Mouse (Mus musculus): Measurements from ENCODE around the gene Arl5b. TPM values are rescaled to one million over a fixed set of nuclear protein-coding genes. Genes with fewer than 3 reads are reported as not detected.

Gene Arl5b
- polyA plus RNA-seq, 1 experiment from 2014 or later: 29.5 TPM

DNA sequence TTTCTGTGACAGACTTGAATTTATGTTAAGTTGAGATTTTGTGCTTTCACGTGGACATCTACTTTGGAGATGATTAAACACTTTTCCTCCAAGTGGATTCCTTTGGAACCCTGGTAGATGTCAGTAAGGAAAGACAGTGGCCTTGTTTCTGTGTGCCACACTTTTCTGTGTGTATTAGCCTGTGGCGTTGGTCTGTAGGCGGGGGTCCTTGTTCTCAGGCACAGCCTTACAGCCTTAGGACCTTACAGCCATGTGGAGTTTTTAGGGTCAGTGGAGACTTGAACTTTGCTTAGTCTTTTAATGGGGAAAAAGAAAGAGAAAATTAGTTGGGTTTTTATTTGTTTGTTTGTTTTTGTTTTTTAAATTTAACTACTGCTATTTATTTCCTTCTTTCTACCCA, 11.7 kb downstream of the Arl5b start:
- WGBS: 83% methylated on average over 3 of the region's 3 CpGs
- ATAC-seq (ENCODE audit: insufficient number of reproducible peaks, low FRiP score, low TSS enrichment, low read depth): no peak

DNA sequence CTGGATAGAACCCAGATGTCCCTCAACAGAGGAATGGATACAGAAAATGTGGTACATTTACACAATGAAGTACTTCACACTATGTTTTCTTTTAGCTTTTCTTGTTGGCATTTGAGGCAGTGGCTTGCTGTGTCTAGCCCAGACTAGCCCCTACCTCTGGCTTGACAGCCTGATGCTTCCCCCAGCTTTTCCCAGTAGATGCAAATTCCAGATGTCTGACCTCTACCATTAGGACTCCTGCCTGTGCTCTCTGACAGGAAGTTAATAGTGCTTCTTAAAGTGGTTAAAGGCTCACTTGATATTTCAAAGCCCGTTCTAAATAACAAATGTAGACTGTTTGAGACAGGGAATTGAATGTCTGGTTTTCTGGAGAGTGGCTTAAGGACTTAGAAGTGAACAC, 14.6 kb downstream of the Arl5b start:
- H3K4me3 ChIP-seq (replicated peaks): no peak overlapping the region
- no peak overlapping the region for H3K9ac ChIP-seq
- no peaks in the 10 kb centered on the region for H3K4me1 ChIP-seq
- no peak for ATAC-seq (ENCODE audit: insufficient number of reproducible peaks, low FRiP score, low TSS enrichment, low read depth)
- no peak overlapping the region for H3K4me2 ChIP-seq (replicated peaks)
- no peak overlapping the region for H3K27ac ChIP-seq (replicated peaks)
- no peaks in the 10 kb centered on the region for H3K27me3 ChIP-seq
- no peaks in the 10 kb centered on the region for H3K9me3 ChIP-seq (replicated peaks)
- peaks cover 7% of the 10 kb centered on the region for H3K36me3 ChIP-seq
- WGBS: 26% methylated on average over 1 of the region's 1 CpGs

More for the DNA sequence above, 11.7 kb downstream of the Arl5b start:
- no peak overlapping the region for H3K27ac ChIP-seq (replicated peaks)
- no peak overlapping the region for H3K4me2 ChIP-seq (replicated peaks)
- peaks cover 11% of the 10 kb centered on the region for H3K4me1 ChIP-seq
- H3K27me3 ChIP-seq: no peaks in the 10 kb centered on the region
- H3K9ac ChIP-seq: no peak overlapping the region
- H3K36me3 ChIP-seq: no peaks in the 10 kb centered on the region
- H3K9me3 ChIP-seq (replicated peaks): no peaks in the 10 kb centered on the region
- no peak overlapping the region for H3K4me3 ChIP-seq (replicated peaks)

DNA sequence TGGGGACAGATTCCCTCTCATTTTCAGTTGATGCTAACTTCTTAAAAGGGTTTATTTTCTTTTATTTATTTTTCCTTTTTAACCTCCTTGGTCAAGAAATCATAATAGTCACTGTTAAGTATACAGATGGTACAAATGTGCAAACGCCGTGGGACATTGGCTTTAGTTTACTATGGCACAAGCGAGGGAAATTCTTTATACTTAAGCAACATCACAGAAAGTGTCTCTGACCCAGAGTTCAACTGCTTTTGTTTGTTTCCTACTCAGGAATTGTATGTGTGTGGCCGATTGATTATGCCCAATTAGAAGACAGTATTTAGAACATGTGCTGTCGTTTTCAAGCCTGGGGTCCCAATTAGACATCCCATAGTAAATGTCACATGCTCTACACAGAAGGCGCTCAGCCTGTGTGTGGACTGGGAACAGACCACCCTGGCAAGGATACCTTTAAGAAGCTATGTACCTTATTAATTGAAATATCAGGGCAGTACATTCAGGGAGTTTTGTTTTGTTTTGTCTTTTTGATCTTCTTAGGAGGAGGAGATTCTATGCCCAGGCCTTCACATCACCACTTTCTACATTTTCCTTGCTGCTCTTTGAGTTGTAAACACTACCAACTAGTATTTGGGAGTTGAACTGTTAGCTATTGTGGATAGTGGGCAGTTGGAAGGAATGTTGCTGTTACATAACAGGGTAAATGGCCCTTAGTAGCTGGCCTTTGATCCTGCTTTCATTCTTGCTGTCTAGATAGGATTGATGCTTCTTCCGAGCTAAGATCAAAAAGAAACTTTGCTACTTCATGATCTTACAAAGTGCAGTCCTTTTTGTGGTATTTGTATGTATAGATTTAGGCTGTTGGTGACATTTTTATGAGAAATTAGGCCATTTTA, 15.4 kb downstream of the Arl5b start:
- Histone ChIP-seq H3K9ac (no peak overlapping the region), H3K36me3 (peaks cover 10% of the 10 kb centered on the region), H3K4me2 (replicated peaks) (no peak overlapping the region), H3K4me3 (replicated peaks) (no peak overlapping the region), H3K27ac (replicated peaks) (no peak overlapping the region), H3K4me1 (no peaks in the 10 kb centered on the region), H3K27me3 (no peaks in the 10 kb centered on the region), H3K9me3 (replicated peaks) (no peaks in the 10 kb centered on the region)
- WGBS: 71% methylated on average over 7 of the region's 7 CpGs
- ATAC-seq (ENCODE audit: insufficient number of reproducible peaks, low FRiP score, low TSS enrichment, low read depth): no peak

DNA sequence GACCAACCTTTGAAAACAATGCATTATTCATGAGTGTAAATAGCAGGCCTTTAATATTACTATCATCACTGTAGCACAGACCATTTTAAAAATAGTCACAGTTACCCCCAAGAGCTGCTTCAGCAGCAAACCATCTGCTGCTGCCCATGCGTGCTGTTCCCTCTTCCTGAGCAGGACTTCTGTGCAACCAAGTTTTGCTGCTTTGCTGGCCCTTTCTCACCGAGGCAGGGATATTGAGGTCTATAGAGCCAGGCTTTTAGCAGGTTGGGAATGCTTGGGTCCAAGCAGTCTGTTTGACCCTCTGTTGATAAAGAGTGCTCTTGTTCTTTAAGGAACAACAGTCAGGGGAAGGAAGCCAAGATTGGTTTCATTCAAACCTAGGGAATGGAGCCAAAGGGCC, 16.3 kb downstream of the Arl5b start:
- Histone ChIP-seq H3K27me3 (no peaks in the 10 kb centered on the region), H3K27ac (replicated peaks) (no peak overlapping the region), H3K4me3 (replicated peaks) (no peak overlapping the region), H3K36me3 (peaks cover 15% of the 10 kb centered on the region), H3K4me2 (replicated peaks) (no peak overlapping the region), H3K9me3 (replicated peaks) (no peaks in the 10 kb centered on the region), H3K4me1 (no peaks in the 10 kb centered on the region), H3K9ac (no peak overlapping the region)
- 74% methylated on average over 2 of the region's 2 CpGs for WGBS
- ATAC-seq (ENCODE audit: insufficient number of reproducible peaks, low FRiP score, low TSS enrichment, low read depth): no peak

DNA sequence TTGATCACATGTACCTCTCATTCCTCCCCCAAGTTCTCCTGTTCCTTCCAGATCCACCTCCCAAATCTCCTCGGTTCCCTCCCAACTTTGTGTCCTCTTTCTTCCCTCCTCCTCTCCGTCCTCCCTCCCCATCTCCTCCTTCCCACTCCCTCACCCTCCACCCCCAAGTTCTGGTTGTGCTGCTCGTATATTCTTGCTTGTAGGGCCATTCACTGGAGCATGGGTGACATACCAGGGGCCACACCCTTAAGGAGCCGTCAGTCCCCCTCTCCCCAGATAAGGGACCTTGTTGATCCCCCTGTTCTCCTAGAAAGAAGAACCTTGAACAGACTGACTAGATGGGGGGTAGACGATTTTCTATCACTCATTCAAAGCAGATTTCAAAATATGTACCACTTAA, 17.9 kb downstream of the Arl5b start:
- no peaks in the 10 kb centered on the region for H3K4me1 ChIP-seq
- H3K9ac ChIP-seq: no peak overlapping the region
- H3K9me3 ChIP-seq (replicated peaks): no peaks in the 10 kb centered on the region
- H3K27ac ChIP-seq (replicated peaks): no peak overlapping the region
- ATAC-seq (ENCODE audit: insufficient number of reproducible peaks, low FRiP score, low TSS enrichment, low read depth): no peak
- H3K27me3 ChIP-seq: no peaks in the 10 kb centered on the region
- 64% methylated on average over 5 of the region's 5 CpGs for WGBS
- H3K4me2 ChIP-seq (replicated peaks): no peak overlapping the region
- no peak overlapping the region for H3K4me3 ChIP-seq (replicated peaks)
- peaks cover 27% of the 10 kb centered on the region for H3K36me3 ChIP-seq

DNA sequence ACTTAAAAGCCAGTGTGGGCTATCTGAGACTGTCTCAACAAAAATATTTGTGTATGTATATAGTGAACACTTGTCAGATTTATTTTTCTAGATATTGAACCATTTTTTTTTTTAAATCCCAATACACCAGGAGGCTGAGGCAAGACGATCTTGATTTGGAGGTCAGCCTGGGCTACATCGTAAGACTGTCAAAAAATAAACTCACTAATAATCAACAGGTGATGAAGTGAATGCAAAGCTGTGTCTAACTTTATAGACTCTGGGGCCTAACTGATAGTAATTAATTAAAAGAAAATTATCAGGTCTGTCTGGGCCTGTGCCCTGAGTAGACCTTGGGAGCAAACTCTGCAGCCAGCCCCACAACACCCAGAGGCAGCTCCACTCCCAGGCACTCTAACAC, 34.5 kb downstream of the Arl5b start:
- Histone ChIP-seq H3K27me3 (no peaks in the 10 kb centered on the region), H3K9ac (no peak overlapping the region), H3K4me3 (replicated peaks) (no peak overlapping the region), H3K9me3 (replicated peaks) (no peaks in the 10 kb centered on the region), H3K4me1 (no peaks in the 10 kb centered on the region), H3K27ac (replicated peaks) (no peak overlapping the region), H3K36me3 (peaks cover 39% of the 10 kb centered on the region), H3K4me2 (replicated peaks) (no peak overlapping the region)
- 91% methylated on average over 2 of the region's 2 CpGs for WGBS
- no peak for ATAC-seq (ENCODE audit: insufficient number of reproducible peaks, low FRiP score, low TSS enrichment, low read depth)

DNA sequence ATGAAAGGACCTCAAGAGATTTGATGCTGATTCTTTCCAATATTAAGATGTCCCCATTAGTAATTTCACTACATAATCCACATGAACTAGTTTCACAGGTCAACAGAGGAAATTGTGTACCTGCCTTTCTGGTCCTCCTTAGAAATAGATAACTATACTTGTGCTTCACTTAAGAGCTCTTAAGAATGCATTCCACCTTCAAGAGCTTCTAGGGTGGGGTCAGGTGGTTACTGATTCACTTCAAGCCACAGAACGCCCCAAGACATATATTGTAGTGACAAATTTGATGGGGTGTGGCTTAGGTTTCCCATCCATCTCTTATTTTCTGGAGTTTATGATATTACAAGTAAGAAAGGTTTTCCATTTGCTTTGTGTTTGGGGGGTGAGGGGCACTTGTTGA, 38.1 kb downstream of the Arl5b start:
- H3K4me3 ChIP-seq (replicated peaks): no peak overlapping the region
- WGBS: 79% methylated on average over 1 of the region's 1 CpGs
- peaks cover 13% of the 10 kb centered on the region for H3K36me3 ChIP-seq
- no peak overlapping the region for H3K9ac ChIP-seq
- no peak overlapping the region for H3K4me2 ChIP-seq (replicated peaks)
- no peaks in the 10 kb centered on the region for H3K9me3 ChIP-seq (replicated peaks)
- no peaks in the 10 kb centered on the region for H3K27me3 ChIP-seq
- no peak for ATAC-seq (ENCODE audit: insufficient number of reproducible peaks, low FRiP score, low TSS enrichment, low read depth)
- no peak overlapping the region for H3K27ac ChIP-seq (replicated peaks)
- H3K4me1 ChIP-seq: no peaks in the 10 kb centered on the region

DNA sequence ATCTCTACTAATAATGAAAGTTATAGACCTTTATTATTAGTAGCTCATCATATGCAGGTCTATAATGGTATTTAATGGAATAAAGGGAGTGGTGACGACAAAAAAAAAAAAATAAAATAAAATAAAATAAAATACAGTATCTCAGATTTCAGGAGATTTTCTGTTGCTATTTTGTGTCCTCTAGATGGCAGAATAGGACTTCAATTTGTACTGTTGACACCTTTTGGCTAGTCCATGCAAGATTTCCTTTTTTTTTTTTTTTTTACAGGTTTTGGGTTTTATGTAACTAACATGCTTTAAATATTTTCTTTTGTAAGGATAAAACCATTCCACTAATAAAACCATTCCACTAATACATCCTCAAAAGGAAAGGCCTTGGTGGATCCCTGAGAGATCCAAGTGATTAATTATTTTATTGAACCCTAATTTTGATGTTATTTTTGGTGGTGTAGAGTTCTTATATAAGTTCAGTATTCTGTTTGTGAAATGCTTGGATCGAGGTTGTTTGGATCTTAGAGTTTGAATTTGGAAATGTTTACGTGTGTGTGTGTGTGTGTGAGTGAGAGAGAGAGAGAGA, 47.4 kb downstream of the Arl5b start:
- H3K27ac ChIP-seq (replicated peaks): no peak overlapping the region
- WGBS: 52% methylated on average over 3 of the region's 3 CpGs
- no peak overlapping the region for H3K9ac ChIP-seq
- no peak overlapping the region for H3K4me2 ChIP-seq (replicated peaks)
- H3K27me3 ChIP-seq: no peaks in the 10 kb centered on the region
- no peak for ATAC-seq (ENCODE audit: insufficient number of reproducible peaks, low FRiP score, low TSS enrichment, low read depth)
- no peak overlapping the region for H3K4me3 ChIP-seq (replicated peaks)
- no peaks in the 10 kb centered on the region for H3K36me3 ChIP-seq
- H3K4me1 ChIP-seq: no peaks in the 10 kb centered on the region
- H3K9me3 ChIP-seq (replicated peaks): no peaks in the 10 kb centered on the region

DNA sequence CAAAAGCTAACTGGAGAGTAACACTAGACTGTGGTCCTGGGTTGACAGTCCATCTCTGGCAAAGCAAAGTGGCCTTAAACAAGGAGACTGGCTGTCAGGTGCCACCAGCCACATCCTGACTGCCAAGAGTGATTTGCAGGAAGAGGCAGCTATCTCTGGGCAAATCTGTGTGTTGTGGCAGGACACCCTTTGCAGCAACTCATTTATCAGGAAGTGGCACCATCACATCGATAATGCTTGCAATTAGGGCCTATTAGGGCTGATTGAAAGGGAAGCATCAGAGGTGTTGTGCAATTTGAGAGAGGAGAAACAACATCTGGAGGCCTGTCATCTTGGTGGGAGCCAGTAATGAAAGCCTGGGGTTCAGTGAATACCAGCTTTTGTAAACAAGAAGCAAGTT, 55.2 kb downstream of the Arl5b start:
- no peaks in the 10 kb centered on the region for H3K9me3 ChIP-seq (replicated peaks)
- H3K4me1 ChIP-seq: no peaks in the 10 kb centered on the region
- no peaks in the 10 kb centered on the region for H3K36me3 ChIP-seq
- H3K27me3 ChIP-seq: no peaks in the 10 kb centered on the region
- no peak overlapping the region for H3K4me3 ChIP-seq (replicated peaks)
- H3K27ac ChIP-seq (replicated peaks): no peak overlapping the region
- ATAC-seq (ENCODE audit: insufficient number of reproducible peaks, low FRiP score, low TSS enrichment, low read depth): no peak
- no peak overlapping the region for H3K4me2 ChIP-seq (replicated peaks)
- H3K9ac ChIP-seq: no peak overlapping the region
- 43% methylated on average over 1 of the region's 1 CpGs for WGBS

DNA sequence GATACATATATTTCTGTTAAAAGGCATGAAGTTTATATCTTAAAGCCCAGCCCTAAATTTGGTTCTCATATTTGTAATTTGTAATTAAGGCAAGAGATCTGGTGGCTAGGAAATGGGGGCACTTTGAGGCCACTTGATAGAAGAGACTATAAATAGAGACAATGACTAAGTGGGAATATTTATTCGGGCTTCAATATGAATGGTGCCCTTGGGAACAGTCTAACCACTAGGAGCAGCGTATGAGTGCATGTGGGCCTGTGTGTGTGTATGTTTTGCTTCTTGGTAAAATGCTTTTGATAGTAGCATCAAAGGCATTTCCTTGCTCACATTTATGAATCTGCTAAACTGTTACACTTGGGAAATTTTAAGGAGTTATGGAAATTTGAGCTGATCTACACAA, 62.1 kb downstream of the Arl5b start:
- Histone ChIP-seq H3K27ac (replicated peaks) (no peak overlapping the region), H3K9me3 (replicated peaks) (no peaks in the 10 kb centered on the region), H3K4me3 (replicated peaks) (no peak overlapping the region), H3K4me1 (no peaks in the 10 kb centered on the region), H3K36me3 (no peaks in the 10 kb centered on the region), H3K27me3 (no peaks in the 10 kb centered on the region), H3K9ac (no peak overlapping the region), H3K4me2 (replicated peaks) (no peak overlapping the region)
- 54% methylated on average over 2 of the region's 2 CpGs for WGBS
- ATAC-seq (ENCODE audit: insufficient number of reproducible peaks, low FRiP score, low TSS enrichment, low read depth): no peak

DNA sequence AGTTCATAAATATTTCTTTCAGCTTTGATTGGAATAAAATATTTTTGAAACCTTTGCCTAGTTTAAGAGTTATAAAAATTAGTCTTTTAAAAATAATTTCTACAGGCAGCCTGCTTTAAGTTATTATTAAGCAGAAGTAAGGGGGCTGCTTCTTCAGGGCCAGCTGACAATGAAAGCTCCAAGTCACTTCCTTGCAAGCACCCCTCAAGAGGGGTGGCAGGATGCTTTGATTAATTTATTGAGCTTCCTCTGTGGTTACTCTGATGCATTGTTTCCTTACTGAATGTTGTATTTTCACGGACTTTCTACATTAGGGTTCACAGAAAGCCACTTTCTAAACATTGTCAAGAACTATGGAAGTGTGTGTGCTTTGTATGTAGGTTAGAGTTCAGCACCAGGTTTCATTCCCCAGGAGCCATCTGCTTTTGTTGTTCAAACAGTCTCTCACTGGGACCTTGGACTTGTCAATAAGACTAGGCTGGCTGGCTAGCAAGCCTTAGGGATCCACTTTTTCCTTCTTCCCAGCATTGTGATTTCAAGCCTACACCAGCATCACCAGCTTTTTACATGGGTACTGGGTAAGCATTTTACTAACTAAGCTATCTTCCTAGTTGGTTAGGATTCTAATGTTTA, 62.7 kb downstream of the Arl5b start:
- no peak for ATAC-seq (ENCODE audit: insufficient number of reproducible peaks, low FRiP score, low TSS enrichment, low read depth)
- Histone ChIP-seq H3K4me1 (no peaks in the 10 kb centered on the region), H3K4me3 (replicated peaks) (no peak overlapping the region), H3K27ac (replicated peaks) (no peak overlapping the region), H3K9me3 (replicated peaks) (no peaks in the 10 kb centered on the region), H3K9ac (no peak overlapping the region), H3K27me3 (no peaks in the 10 kb centered on the region), H3K36me3 (no peaks in the 10 kb centered on the region), H3K4me2 (replicated peaks) (no peak overlapping the region)
- 51% methylated on average over 1 of the region's 1 CpGs for WGBS
